Mouse (Mus musculus) megakaryocyte, embryonic 14.5 days (primary cell): ENCODE measurements around the gene Plppr4.

Experiments
- FLI1 ChIP-seq: IDR thresholded peaks from 2 replicates; pipeline ENCODE4 v1.6.1; 2012; ENCODE audit warnings: low read length, inconsistent platforms, mixed read lengths
- GATA1 ChIP-seq: IDR thresholded peaks from 3 replicates; pipeline ENCODE4 v1.6.1; 2012; ENCODE audit warnings: mixed read lengths, low read length, inconsistent platforms, borderline replicate concordance

- TF ChIP-seq GATA1 = no peak
- no peak for TF ChIP-seq FLI1
These were observed 62.9 kb downstream of the Plppr4 start for GRCm38 (mm10) chr3:117297735-117298134.
